Mouse (Mus musculus) CH12F3 (cell line): ENCODE measurements around the gene Klrd1.
"Not testable (repeated sequence)": the region's sequence is repeated elsewhere in the genome, so short reads cannot be mapped to it uniquely, and the experiment has no call there.

ENCODE experiments used
- in situ Hi-C: fragments of 300-500 bp; cut with MboI; formaldehyde crosslinking; loops from 2 replicates; pipeline ENCODE4 v1.14.3; 2020; ENCODE audit warnings: low sequenced_read_pairs

Klrd1 gene

GRCm38 (mm10) chr6:129591508-129591907 is at the start of gene Klrd1:
TSS of gene Klrd1 (plus strand) at chr6:129591782.
- in situ Hi-C loops = loop anchor here (25.0 kb wide), 1 partner anchor 1771 kb away; the partner anchor contains the start of gene Styk1

GRCm38 (mm10) chr6:129541931-129542330 is 49.7 kb upstream of the Klrd1 start:
- in situ Hi-C loops = no loop called here

GRCm38 (mm10) chr6:129542540-129542939 is 49.0 kb upstream of the Klrd1 start:
- in situ Hi-C loops = no loop called here

GRCm38 (mm10) chr6:129543709-129544606 is 47.6 kb upstream of the Klrd1 start:
- in situ Hi-C loops = no loop called here

GRCm38 (mm10) chr6:129547277-129547676 is 44.3 kb upstream of the Klrd1 start:
- in situ Hi-C loops = no loop called here

GRCm38 (mm10) chr6:129548009-129548408 is 43.6 kb upstream of the Klrd1 start:
- in situ Hi-C loops = no loop called here

GRCm38 (mm10) chr6:129557298-129558023 is 34.1 kb upstream of the Klrd1 start:
- in situ Hi-C loops = no loop called here

- in situ Hi-C loops = no loop called here
Measured at GRCm38 (mm10) chr6:129558946-129559640, 32.5 kb upstream of the Klrd1 start.

- in situ Hi-C loops = no loop called here
Measured at GRCm38 (mm10) chr6:129559641-129560027, 31.9 kb upstream of the Klrd1 start.

GRCm38 (mm10) chr6:129565257-129565656 is 26.3 kb upstream of the Klrd1 start:
- in situ Hi-C loops = no loop called here

- in situ Hi-C loops = loop anchor here (25.0 kb wide), 1 partner anchor 1787 kb away; the partner anchor contains the start of gene Styk1
Measured at GRCm38 (mm10) chr6:129575315-129575714, 16.3 kb upstream of the Klrd1 start.

- in situ Hi-C loops = loop anchor here (25.0 kb wide), 1 partner anchor 1785 kb away; the partner anchor contains the start of gene Styk1
Measured at GRCm38 (mm10) chr6:129577605-129578004, 14.0 kb upstream of the Klrd1 start, which contains the start of gene Klre1. TSS of gene Klre1 (plus strand) at chr6:129577905.

GRCm38 (mm10) chr6:129581274-129581673 is 10.3 kb upstream of the Klrd1 start:
- in situ Hi-C loops = loop anchor here (25.0 kb wide), 1 partner anchor 1781 kb away; the partner anchor contains the start of gene Styk1

GRCm38 (mm10) chr6:129581896-129582295 is 9.7 kb upstream of the Klrd1 start:
- in situ Hi-C loops = loop anchor here (25.0 kb wide), 1 partner anchor 1780 kb away; the partner anchor contains the start of gene Styk1

GRCm38 (mm10) chr6:129583014-129583413 is 8.6 kb upstream of the Klrd1 start:
- in situ Hi-C loops = loop anchor here (25.0 kb wide), 1 partner anchor 1779 kb away; the partner anchor contains the start of gene Styk1

GRCm38 (mm10) chr6:129608372-129608771 is 16.8 kb downstream of the Klrd1 start:
- in situ Hi-C loops = no loop called here

- in situ Hi-C loops = no loop called here
Measured at GRCm38 (mm10) chr6:129623735-129624134, 32.2 kb downstream of the Klrd1 start, which contains the start of gene Klrk1. TSS of gene Klrk1 (minus strand) at chr6:129623864.

- in situ Hi-C loops = not testable (repeated sequence)
Measured at GRCm38 (mm10) chr6:129631046-129631445, 39.5 kb downstream of the Klrd1 start.

GRCm38 (mm10) chr6:129643237-129643636 is 51.7 kb downstream of the Klrd1 start, which contains the start of gene Klrc3:
TSS of gene Klrc3 (minus strand) at chr6:129643337.
- in situ Hi-C loops = not testable (repeated sequence)

GRCm38 (mm10) chr6:129644054-129644453 is 52.5 kb downstream of the Klrd1 start:
- in situ Hi-C loops = not testable (repeated sequence)
